Mouse (Mus musculus): ENCODE results near the gene Gpd1l. TPM values are rescaled to one million over a fixed set of nuclear protein-coding genes. Genes with fewer than 3 reads are reported as not detected.
A peak's percentile ranks its signal among the peaks of the same experiment; 100 is the strongest.

The Gpd1l gene
- polyA plus RNA-seq, 1 experiment from 2014 or later = 14.8 TPM

DNA sequence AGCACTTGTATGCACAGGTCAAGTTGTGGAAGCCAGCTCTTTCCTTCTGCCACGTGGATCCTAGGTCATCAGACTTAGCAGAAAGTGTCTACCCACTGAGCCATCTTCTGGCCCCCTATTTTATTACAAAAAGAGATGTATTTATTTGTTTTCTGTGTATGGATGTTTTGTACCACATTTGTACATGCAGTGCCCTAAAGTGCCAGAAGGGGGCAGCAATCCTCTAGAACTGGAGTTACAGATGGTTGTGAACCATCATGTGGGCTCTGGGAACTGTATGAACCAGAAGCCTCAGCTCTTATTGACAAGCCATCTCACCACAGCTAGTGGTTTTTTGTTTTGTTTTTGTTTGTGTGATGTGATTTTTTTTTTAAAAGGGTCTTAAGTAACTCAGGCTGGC lies 19.1 kb upstream of the Gpd1l start:
- H3K27ac ChIP-seq (replicated peaks) = no peak overlapping the region
- WGBS = 33% methylated on average over 1 of the region's 1 CpGs
- H3K27me3 ChIP-seq = no peaks in the 10 kb centered on the region
- no peak overlapping the region for H3K4me2 ChIP-seq (replicated peaks)
- no peaks in the 10 kb centered on the region for H3K9me3 ChIP-seq
- no peaks in the 10 kb centered on the region for H3K36me3 ChIP-seq
- no peak overlapping the region for H3K9ac ChIP-seq (replicated peaks)
- no peak for ATAC-seq (ENCODE audit: low FRiP score, low read depth)
- H3K4me1 ChIP-seq = no peaks in the 10 kb centered on the region
- H3K4me3 ChIP-seq = no peak overlapping the region

DNA sequence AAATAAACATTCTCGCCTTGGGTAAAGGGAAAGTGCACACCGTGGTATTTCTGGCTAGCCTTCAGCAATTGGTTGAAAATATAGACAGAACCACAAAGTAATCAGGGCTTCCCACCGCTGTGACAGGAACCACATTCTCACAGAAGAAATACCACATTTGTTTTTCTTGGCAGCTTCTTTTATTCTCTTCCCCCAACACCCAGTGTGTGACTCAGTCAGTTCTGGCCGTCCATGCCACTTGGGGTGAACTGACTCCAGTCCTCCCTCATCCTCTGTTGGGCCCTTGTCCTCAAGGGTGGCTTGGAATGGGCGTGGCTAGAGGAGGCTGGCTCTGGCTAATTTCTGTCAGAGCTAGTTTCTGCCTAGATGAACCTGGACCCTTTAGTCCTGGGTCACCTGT lies 14.6 kb upstream of the Gpd1l start:
- WGBS = 69% methylated on average over 5 of the region's 5 CpGs
- H3K9ac ChIP-seq (replicated peaks) = no peak overlapping the region
- no peak overlapping the region for H3K27ac ChIP-seq (replicated peaks)
- no peaks in the 10 kb centered on the region for H3K27me3 ChIP-seq
- H3K4me3 ChIP-seq = no peak overlapping the region
- ATAC-seq (ENCODE audit: low FRiP score, low read depth) = no peak
- no peaks in the 10 kb centered on the region for H3K4me1 ChIP-seq
- no peaks in the 10 kb centered on the region for H3K9me3 ChIP-seq
- H3K36me3 ChIP-seq = no peaks in the 10 kb centered on the region
- H3K4me2 ChIP-seq (replicated peaks) = no peak overlapping the region

DNA sequence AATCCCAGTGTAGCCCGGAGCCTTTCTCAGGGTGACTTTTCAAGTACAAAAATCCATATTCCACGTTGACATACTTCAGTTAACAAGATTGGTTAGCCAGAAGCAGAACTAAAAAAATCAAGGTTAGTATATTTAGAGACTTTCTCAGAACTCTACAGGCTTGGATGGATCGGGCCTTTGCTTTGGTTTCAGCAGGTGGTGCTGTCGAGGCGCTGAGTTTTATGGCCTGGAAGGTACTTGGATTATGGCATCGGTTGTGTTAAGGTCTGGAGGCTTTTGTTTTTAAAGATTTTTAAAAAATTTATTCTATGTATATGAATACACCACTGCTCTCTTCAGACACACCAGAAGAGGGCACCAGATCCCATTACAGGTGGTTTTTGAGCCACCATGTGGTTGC lies 11.8 kb upstream of the Gpd1l start:
- Histone ChIP-seq H3K4me3 (no peak overlapping the region), H3K27ac (replicated peaks) (no peak overlapping the region), H3K9ac (replicated peaks) (no peak overlapping the region), H3K4me1 (no peaks in the 10 kb centered on the region), H3K4me2 (replicated peaks) (no peak overlapping the region), H3K36me3 (no peaks in the 10 kb centered on the region), H3K27me3 (no peaks in the 10 kb centered on the region), H3K9me3 (no peaks in the 10 kb centered on the region)
- WGBS = 85% methylated on average over 6 of the region's 6 CpGs
- no peak for ATAC-seq (ENCODE audit: low FRiP score, low read depth)

DNA sequence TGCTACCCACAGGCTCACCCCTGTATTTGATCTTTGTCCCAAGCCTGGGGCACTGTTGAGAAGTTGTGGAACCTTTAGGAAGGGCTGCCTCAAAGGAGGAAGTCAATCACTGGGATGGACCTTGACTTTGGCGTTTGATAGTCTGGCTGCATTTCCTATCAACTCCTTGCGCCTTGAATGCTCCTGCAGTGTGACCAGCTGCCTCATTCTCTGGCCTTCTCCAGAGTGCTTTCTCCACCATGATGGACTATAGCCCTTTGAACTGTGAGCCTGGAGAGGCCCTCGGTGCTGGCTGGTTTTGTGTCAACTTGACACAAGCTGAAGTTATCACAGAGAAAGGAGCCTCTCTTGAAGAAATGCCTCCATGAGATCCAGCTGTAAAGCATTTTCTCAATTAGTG lies 10.9 kb upstream of the Gpd1l start:
- no peaks in the 10 kb centered on the region for H3K4me1 ChIP-seq
- no peaks in the 10 kb centered on the region for H3K27me3 ChIP-seq
- no peak overlapping the region for H3K4me2 ChIP-seq (replicated peaks)
- no peak overlapping the region for H3K27ac ChIP-seq (replicated peaks)
- ATAC-seq (ENCODE audit: low FRiP score, low read depth) = no peak
- H3K4me3 ChIP-seq = no peak overlapping the region
- H3K9me3 ChIP-seq = no peaks in the 10 kb centered on the region
- WGBS = 89% methylated on average over 3 of the region's 3 CpGs
- no peaks in the 10 kb centered on the region for H3K36me3 ChIP-seq
- H3K9ac ChIP-seq (replicated peaks) = no peak overlapping the region

DNA sequence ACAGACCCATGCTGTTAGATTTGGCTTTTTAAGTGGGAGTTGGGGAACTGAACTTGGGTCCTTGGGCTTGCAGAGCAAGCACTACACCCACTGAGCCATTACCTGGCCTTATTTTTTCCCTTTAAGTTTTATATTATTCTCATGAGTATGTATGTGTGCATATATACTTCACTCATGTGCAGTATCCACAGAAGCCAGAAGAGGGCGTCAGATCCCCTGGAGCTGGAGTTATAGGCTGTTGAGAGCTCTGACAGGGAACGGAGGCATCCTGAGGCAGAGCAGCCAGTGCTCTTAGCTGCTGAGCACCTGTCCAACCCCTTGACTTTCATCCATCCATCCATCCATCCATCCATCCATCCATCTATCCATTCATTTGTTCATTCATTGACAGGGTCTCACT lies 2.9 kb upstream of the Gpd1l start:
- no peak overlapping the region for H3K4me2 ChIP-seq (replicated peaks)
- no peak for ATAC-seq (ENCODE audit: low FRiP score, low read depth)
- H3K9ac ChIP-seq (replicated peaks) = no peak overlapping the region
- peaks cover 6% of the 10 kb centered on the region; the same call in 1 of the 2 replicates for H3K27me3 ChIP-seq
- no peak overlapping the region for H3K27ac ChIP-seq (replicated peaks)
- no peaks in the 10 kb centered on the region for H3K9me3 ChIP-seq
- H3K36me3 ChIP-seq = no peaks in the 10 kb centered on the region
- H3K4me3 ChIP-seq = no peak overlapping the region
- peaks cover 12% of the 10 kb centered on the region for H3K4me1 ChIP-seq
- 82% methylated on average over 2 of the region's 2 CpGs for WGBS

DNA sequence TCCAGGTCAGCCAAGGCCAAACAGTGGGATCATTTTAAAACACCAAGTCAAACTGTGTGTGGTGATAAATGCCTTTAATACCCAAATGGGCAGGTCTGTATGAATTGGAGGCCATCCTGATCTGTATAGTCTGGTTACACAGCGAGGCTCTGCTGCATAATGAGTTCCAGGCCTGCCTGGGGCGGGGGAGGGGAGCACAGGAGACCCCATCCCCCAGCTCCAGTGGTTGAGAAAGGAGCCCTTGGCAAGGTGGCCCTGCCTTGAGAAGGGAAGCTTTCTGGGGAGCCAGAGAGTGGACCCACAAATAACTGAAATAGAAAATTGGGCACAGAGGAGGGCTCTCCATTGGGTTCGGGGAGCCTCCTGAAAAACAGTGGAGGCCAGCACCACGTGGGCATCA lies 1.5 kb upstream of the Gpd1l start:
- H3K36me3 ChIP-seq = no peaks in the 10 kb centered on the region
- peaks cover 6% of the 10 kb centered on the region; the same call in 1 of the 2 replicates for H3K27me3 ChIP-seq
- no peak for ATAC-seq (ENCODE audit: low FRiP score, low read depth)
- WGBS = 76% methylated on average over 4 of the region's 4 CpGs
- no peak overlapping the region for H3K4me3 ChIP-seq
- H3K9me3 ChIP-seq = no peaks in the 10 kb centered on the region
- H3K4me2 ChIP-seq (replicated peaks) = no peak overlapping the region
- no peak overlapping the region for H3K27ac ChIP-seq (replicated peaks)
- H3K9ac ChIP-seq (replicated peaks) = no peak overlapping the region
- H3K4me1 ChIP-seq = peaks cover 12% of the 10 kb centered on the region

DNA sequence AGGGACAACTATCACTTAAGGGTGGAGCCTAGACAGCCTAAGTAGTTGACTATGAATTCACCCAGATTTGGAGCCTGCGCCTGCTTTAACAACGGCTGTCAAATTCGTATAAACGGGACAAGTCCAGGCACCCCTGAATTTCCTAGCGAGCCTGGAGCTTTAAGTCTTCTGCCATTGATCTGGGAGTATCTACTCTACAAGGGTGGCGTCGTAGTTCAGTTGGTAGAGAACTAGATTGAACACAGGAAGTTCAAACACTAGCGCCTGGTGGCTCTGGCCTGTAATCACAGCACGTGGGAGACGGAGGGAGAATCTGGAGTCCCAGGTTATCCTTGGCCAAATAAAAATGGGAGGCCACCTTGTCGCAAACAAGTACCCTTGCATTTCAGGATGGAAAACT lies 444 bp upstream of the Gpd1l start:
- Histone ChIP-seq H3K4me3 (peak overlapping the region; percentile 74), H3K36me3 (no peaks in the 10 kb centered on the region), H3K9me3 (no peaks in the 10 kb centered on the region), H3K9ac (replicated peaks) (no peak overlapping the region), H3K27me3 (peaks cover 6% of the 10 kb centered on the region; the same call in 1 of the 2 replicates), H3K27ac (replicated peaks) (no peak overlapping the region), H3K4me2 (replicated peaks) (peak overlapping the region; percentile 98), H3K4me1 (peaks cover 12% of the 10 kb centered on the region)
- 0 out of 2 replicates have a peak, but pooled peaks have one; percentile 3 for ATAC-seq (ENCODE audit: low FRiP score, low read depth)
- WGBS = 69% methylated on average over 11 of the region's 11 CpGs

DNA sequence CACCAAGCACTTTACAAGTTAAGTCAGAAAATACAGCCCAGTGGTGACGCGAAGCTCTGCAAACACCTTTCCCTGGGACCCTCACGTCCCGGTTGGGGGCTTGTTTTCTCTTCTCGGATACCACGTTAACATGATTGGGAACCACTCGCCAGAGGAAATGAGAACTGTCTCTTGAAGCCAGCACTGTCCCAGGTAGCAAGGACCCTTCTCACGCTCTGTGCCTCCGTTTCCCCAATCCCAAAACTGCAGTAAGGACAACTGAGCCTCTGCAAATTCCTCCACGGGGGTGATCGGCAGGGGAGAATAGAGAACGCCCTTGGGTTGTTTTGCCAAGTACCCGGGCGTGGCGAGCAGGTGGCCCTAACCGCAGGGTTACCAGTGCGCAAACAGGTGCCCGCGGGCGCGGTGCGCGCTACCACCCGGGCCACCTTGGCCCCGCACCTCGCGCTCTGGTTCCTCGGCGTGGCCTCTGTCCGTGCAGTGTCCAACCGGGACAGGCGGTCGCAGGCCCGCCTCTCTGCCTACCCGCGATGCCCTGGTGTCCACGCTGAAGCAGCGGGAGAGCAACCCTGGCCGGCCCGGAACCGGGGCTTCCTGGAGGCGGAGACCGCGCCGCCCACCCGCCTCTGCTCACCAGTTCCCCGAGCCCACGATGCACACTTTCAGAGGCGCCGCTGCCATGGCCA lies 607 bp downstream of the Gpd1l start:
- Histone ChIP-seq H3K4me1 (peaks cover 12% of the 10 kb centered on the region), H3K27ac (replicated peaks) (peak overlapping the region; percentile 64), H3K4me3 (peak overlapping the region; percentile 74), H3K27me3 (peaks cover 6% of the 10 kb centered on the region; the same call in 1 of the 2 replicates), H3K9me3 (no peaks in the 10 kb centered on the region), H3K4me2 (replicated peaks) (peak overlapping the region; percentile 98), H3K9ac (replicated peaks) (peak overlapping the region; percentile 74), H3K36me3 (no peaks in the 10 kb centered on the region)
- ATAC-seq (ENCODE audit: low FRiP score, low read depth) = peak; percentile 39
- WGBS = 2% methylated on average over 50 of the region's 50 CpGs

DNA sequence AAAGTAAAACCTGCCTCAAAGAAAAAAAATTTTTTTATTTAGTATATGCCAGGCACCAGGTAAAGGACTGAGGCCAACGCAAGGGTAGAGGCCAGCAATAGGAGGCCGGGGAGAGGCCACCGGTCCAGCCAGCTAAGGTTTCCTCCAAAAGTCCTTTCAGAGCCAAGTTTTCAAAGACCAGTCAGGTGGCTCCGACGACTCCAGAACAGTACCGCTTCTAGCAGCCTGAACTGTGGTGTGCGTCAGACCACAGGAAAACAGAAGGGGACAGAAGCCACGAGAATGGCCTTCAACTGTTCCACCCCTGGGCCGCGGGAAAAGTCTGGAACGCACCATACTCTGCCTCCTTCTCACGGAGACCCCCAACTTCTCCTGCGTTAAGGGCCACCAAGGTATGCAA lies 1.2 kb downstream of the Gpd1l start:
- no peaks in the 10 kb centered on the region for H3K9me3 ChIP-seq
- WGBS = 26% methylated on average over 13 of the region's 13 CpGs
- H3K36me3 ChIP-seq = no peaks in the 10 kb centered on the region
- H3K9ac ChIP-seq (replicated peaks) = peak overlapping the region; percentile 74
- H3K4me3 ChIP-seq = peak overlapping the region; percentile 74
- H3K27ac ChIP-seq (replicated peaks) = no peak overlapping the region
- peak overlapping the region; percentile 98 for H3K4me2 ChIP-seq (replicated peaks)
- ATAC-seq (ENCODE audit: low FRiP score, low read depth) = no peak
- peaks cover 12% of the 10 kb centered on the region for H3K4me1 ChIP-seq
- peaks cover 6% of the 10 kb centered on the region; the same call in 1 of the 2 replicates for H3K27me3 ChIP-seq

DNA sequence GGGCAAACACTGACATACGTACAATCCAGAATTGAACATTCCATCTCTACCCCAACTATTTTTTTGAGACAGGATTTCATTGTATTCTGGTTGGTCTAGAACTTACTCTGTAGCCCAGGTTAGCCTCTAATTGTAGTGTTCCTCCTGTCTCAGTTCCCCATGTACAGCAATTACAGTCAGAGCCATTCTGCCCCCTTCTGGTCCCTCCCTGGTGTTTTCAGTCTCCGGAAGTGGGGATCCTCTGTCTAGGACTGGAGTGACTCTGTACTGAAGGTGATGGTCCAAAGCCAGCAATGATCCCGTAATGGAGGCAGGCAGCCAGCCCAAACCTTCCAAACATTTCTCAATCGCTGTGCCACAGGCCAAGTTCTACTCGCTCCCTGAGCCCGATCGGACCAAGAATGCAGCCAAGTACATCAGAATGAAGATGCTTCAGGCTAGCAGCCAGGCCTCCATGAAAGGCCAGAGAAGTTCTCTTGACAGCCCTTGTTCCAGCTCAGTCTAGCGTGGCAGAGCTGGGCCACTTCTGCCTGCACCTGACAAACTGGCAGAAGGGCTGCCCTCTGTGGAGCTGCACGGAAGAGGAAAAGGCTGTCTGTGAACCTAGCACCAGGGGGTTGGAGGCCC lies 3.2 kb downstream of the Gpd1l start:
- Histone ChIP-seq H3K9me3 (no peaks in the 10 kb centered on the region), H3K27ac (replicated peaks) (no peak overlapping the region), H3K9ac (replicated peaks) (no peak overlapping the region), H3K4me1 (peaks cover 12% of the 10 kb centered on the region), H3K4me3 (no peak overlapping the region), H3K4me2 (replicated peaks) (no peak overlapping the region), H3K27me3 (peaks cover 6% of the 10 kb centered on the region; the same call in 1 of the 2 replicates), H3K36me3 (no peaks in the 10 kb centered on the region)
- WGBS = 72% methylated on average over 9 of the region's 9 CpGs
- no peak for ATAC-seq (ENCODE audit: low FRiP score, low read depth)

DNA sequence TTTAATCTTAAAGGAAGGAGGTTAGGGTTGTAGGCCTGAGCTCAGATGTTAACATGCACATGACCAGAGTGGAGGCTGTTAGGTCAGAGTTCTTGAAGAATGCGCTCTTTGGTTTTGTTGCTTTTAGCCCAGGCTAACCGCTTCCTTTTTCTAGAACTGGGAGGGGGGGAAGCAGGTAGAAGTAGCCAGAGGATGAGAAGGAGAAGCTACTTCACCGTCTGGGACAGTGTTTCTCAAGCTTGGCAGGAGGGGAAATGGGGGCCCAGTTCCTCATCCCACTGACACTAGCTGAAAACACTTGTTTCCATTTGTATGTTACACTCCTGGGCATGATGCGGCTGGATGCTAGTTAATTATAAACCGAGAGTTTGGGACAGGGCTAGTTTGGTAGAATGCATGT lies 8.2 kb downstream of the Gpd1l start:
- Histone ChIP-seq H3K9ac (replicated peaks) (no peak overlapping the region), H3K36me3 (no peaks in the 10 kb centered on the region), H3K4me2 (replicated peaks) (no peak overlapping the region), H3K27ac (replicated peaks) (no peak overlapping the region), H3K4me3 (no peak overlapping the region), H3K4me1 (peaks cover 8% of the 10 kb centered on the region), H3K9me3 (no peaks in the 10 kb centered on the region), H3K27me3 (no peaks in the 10 kb centered on the region)
- WGBS = 89% methylated on average over 5 of the region's 5 CpGs
- no peak for ATAC-seq (ENCODE audit: low FRiP score, low read depth)

DNA sequence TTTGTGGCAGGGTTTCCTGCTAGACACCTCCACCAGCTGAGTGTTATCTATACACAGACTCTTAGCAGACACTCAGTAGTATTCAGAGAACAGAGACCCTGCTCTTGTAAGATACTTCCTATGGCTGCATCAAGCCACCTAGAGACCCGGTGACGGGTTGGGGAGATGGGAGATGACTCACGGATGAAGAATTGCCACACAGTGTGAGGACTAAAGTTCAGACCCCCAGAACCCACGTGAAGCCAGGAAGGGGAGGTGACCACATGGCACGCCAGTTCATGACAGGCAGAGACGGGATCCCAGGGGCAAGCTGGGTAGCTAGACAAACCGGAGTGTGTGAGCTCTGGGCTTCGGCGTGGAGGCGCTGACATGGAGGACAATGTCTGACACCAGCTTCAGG lies 8.7 kb downstream of the Gpd1l start:
- WGBS = 81% methylated on average over 10 of the region's 10 CpGs
- ATAC-seq (ENCODE audit: low FRiP score, low read depth) = no peak
- no peak overlapping the region for H3K27ac ChIP-seq (replicated peaks)

More for the DNA sequence above, 8.7 kb downstream of the Gpd1l start:
- Histone ChIP-seq H3K36me3 (no peaks in the 10 kb centered on the region), H3K9me3 (no peaks in the 10 kb centered on the region), H3K4me1 (peaks cover 8% of the 10 kb centered on the region), H3K9ac (replicated peaks) (no peak overlapping the region), H3K27me3 (no peaks in the 10 kb centered on the region), H3K4me2 (replicated peaks) (no peak overlapping the region), H3K4me3 (no peak overlapping the region)

Data from midbrain, embryonic 12.5 days (tissue).